Mouse (Mus musculus) large intestine, adult 2 months (tissue): Measurements from ENCODE around the gene Zfp799. TPM values are rescaled to one million over a fixed set of nuclear protein-coding genes. Genes with fewer than 3 reads are reported as not detected.
"Not testable (repeated sequence)": the region's sequence is repeated elsewhere in the genome, so short reads cannot be mapped to it uniquely, and the experiment has no call there.

Experiments used
- DNase-seq: peaks from one replicate; pipeline ENCODE4 v3.0.0-alpha.2; 2012; ENCODE audit warnings: low read depth, low spot score
- WGBS: fragments of 180-500 bp; shearing (Covaris S2); methylation state at CpG from one replicate; pipeline ENCODE4 v1.1.7; 2018; 5-methylcytosine and 5-hydroxymethylcytosine counted together
- polyA plus RNA-seq: library from polyadenylated mRNA; depleted of rRNA; stranded (reverse); fragments of >200 nt; gene quantifications from 2 replicates; pipeline ENCODE4 v1.2.3, GENCODE M21; 2012; rRNA removed

Gene Zfp799
- 2.2 and 5.2 TPM in 2 replicates for polyA plus RNA-seq

DNA sequence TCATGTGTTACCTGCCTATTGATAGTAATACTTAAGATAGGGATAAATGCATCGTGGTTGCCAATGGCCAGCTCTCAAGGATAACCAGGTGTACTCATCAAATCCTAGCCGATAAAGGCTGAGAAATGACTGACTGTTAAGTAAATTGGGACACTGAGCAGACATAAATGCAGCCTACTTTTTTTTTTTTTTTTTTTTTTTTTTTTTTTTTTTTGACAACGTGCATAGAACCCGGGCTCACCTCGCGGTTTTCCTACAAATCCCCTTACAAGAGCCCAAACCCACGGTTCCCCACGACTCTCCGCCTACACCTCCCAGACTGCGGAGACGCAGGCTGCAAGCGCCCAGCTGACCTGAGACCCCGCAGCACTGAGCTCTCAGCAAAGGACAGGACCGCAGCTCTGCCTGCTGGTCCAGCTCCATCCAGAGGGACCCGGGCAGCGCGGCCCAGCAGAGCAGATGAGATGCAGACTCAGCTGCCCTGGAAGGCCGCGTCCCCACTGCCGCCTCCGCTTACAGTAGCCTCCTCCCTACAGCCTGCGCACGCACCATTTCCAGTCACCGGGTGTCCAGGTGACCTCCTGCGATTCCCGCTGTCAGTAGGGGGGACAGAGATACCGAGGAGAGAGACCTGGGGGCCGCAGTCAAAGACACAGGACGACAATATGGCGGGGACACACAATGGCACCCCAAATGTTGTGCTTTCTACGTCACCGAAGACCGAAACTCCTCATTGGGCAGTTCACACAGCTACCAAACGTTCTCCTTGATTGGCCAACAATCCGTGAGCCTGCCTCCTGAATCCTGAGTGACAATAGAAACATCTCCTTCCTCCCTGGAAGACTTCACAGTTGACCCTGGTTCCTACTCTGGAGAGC is at the start of gene Zfp799:
Gene Zfp799 (minus strand): TSS at position 722 of the 878 bp plus-strand sequence.
- peak; percentile 79 for DNase-seq
- 2% methylated on average over 35 of the region's 35 CpGs for WGBS

DNA sequence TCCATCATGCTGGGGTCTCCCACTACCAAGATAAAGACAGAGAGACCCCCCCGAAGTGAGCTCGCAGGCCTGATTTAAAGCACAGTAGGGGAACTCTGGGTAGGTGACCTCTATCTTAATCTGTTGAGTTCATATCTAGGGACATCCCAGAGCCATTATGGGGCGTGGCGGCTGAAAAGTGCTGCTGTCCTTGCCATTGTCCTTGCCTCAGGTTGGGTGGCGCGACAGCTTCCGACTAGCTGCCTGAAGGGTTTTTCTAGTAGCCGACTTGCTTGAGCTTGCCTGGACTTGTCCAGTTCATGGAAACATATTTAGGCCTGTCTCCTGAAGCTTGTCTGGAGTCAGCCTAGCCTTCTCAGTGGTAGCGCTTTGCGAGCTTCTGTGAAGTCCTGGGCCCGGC is 48.7 kb upstream of the Zfp799 start:
- DNase-seq = no peak
- WGBS = 42% methylated on average over 11 of the region's 11 CpGs

DNA sequence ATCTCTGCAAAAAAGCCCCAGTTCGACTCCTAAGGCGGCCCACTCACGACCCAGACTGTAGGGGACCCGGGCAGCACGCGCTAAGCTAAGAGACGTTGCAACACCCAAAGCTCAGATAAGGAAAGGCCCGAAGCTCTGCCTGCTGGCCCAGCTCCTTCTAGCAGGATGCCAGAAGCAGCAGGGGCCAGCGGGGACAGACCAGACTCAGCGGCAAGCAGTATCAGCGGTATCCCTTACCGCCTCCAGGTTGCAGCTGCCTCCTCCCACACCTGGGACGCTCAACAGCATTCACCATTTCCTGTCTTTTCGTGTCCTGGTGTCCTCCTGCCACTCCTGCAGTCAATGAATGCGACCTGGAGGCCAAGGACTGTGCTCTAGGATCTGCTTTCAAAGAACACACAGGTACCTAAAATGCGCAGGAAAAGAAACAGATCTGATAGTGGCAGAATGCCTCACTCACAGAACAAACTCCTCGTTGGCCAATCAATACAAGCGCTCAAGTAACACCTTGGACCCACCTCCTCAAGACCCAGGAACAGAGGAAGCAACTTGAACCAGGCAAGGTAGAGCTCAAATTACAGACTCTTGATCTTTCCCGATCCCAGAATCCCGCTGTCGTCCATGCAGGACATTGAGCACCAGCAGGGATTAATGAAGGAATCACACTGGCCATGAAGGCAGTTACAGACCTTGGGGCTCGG is 47.6 kb upstream of the Zfp799 start:
- no peak for DNase-seq
- WGBS = 4% methylated on average over 22 of the region's 22 CpGs

DNA sequence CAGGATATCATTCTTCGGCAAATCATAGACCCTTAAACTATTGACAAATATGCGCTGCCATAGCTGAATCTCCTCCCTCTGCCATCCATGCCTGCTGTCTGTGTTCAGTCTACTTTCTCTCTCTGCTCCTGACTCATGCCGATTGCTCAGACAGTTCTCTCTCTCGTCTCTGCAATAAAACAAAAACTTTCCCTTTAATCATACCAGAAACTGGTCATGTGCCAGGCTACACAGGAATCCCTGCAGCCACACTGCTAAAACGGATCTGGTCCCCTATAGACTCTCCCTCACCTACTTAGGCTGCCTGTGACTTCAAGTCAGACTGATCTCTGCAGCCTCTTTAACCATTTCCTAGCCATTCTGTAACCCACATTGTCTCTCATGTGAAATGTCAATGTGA is 42.6 kb upstream of the Zfp799 start:
- no peak for DNase-seq
- 35% methylated on average over 5 of the region's 5 CpGs for whole genome bisulfite sequencing

DNA sequence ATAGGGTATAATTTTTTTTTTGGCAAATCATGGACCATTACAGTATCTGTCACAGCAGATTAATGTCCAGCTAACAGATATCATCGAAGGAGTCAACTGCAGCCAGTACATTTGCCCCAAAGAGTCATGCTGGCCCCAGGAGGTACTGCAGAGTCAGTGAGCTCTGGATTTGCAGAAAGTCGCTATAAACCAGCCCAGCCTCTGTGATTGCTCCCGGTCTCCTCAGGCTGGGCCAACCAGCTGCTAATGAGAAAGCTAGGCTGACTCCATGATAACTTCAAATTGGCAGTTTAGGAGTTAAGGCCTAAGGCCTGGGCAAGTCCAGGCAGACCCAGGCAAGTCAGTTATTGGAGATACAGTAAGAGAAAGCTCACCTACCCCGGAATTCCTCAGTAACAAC is 42.0 kb upstream of the Zfp799 start:
- no peak for DNase-seq
- 81% methylated on average over 4 of the region's 4 CpGs for WGBS

DNA sequence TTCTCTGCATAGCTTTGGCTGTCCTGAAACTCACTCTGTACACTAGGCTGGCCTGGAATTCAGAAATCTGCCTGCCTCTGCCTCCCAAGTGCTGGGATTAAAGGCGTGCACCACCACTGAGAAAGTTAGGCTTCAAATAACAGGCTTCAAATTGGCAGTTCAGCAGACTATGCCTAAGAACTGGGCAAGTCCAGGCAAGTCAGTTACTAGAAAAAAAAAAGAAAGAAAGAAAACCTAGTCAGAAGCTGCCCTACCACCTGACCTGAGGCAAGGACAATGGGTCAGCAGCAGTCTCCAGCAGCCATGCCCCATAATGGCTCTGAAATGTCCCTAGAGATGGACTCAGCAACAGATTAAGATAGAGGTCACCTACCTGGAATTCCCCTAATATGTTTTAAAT is 41.4 kb upstream of the Zfp799 start:
- WGBS = 96% methylated on average over 1 of the region's 1 CpGs
- DNase-seq = no peak

DNA sequence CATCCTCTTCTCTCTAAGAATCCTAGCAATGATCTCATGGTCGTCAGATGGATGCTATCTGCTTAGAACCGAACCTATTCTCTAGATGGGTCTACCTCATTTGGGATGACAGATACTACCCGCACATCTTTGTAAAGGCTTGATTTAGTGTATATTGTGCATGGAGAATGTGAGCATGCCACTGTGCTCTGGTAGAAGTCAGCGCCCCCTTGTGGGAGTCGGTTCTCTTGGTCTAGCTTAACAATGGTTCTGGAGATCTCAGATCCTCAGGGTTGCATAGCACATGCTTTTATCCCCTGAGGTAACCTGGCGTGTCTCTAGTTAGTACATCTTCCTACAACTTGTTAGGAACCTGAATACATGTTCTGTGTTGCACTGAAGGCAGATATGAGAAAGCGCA is 37.2 kb upstream of the Zfp799 start:
- not testable (repeated sequence) for DNase-seq
- WGBS = 66% methylated on average over 5 of the region's 7 CpGs

DNA sequence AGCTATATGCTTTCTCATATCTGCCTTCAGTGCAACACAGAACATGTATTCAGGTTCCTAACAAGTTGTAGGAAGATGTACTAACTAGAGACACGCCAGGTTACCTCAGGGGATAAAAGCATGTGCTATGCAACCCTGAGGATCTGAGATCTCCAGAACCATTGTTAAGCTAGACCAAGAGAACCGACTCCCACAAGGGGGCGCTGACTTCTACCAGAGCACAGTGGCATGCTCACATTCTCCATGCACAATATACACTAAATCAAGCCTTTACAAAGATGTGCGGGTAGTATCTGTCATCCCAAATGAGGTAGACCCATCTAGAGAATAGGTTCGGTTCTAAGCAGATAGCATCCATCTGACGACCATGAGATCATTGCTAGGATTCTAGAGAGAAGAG is 26.7 kb upstream of the Zfp799 start:
- 47% methylated on average over 4 of the region's 6 CpGs for WGBS
- DNase-seq = not testable (repeated sequence)

DNA sequence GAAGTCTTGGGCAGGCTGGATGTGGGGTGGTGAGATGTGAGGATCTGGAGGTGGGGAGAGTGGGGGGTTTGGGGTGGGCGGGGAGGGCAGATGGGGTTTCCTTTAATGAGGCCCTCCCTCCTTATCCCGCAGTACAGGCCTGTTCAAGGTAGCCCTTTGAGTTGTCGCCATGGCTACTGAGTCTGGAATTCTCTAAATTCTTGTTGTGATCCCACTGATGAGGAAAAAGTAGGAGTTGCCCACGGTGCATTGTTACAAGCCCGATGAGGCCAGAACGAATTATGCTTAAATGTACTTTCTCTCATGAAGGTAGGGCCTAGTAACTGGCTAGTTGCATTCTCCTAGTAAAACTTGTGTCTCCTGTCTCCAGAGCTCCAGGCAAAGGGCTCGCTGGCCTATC is 21.5 kb upstream of the Zfp799 start:
- no peak for DNase-seq
- WGBS = 71% methylated on average over 7 of the region's 7 CpGs

DNA sequence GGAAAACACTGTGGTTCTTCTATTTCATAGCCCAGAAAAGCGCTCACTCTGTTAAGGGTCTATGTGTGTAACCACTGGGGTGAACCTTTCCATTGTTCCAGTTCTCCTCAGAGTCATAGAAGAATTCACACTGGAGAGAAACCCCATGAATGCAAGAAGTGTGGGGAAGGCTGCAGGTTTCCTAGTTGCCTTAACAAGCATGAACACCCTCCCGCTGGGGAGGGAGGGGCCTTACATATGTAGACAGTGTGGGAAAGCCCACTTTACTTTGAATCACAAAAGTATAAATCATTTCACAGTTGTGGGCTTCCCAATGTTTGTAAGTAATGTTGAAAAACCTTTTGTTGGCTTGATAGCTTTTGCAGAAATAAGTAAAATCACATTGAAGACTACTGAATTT is 11.3 kb upstream of the Zfp799 start:
- 93% methylated on average over 2 of the region's 2 CpGs for WGBS
- DNase-seq = no peak

DNA sequence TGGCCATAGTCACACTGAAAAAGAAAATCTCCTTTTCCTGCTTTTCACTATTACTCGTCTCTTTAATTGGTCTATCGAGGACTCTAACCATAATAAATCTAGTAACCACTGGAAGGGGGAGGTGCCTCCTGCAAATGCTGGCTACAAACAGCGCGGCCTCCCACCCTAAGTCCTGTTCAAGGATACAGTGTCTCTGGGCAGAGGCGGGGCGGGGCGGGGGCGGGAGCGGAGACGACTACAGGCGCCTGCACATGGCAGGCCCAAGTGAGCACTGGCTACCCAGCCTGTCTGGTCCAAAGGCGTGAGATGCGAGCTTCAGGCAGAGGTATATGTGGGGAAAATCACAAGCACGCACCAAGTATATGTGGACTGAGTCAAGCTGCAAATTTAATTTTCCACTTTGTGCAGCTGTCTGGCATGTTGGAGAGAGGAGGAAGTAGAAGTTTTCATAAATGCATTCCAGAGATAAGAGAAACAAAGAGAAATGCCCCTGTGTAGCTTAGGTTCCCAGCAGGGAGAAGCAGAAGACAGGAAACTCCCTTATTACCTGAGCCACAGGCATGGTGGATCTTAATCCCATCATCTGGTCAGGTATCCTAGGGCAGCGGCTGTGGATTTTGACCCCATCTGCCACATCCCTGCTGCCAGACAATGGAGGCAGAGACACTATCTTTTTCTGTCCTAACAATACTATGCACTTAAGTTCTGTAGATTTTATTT is 9.2 kb upstream of the Zfp799 start:
- WGBS = 13% methylated on average over 15 of the region's 15 CpGs
- DNase-seq = no peak

DNA sequence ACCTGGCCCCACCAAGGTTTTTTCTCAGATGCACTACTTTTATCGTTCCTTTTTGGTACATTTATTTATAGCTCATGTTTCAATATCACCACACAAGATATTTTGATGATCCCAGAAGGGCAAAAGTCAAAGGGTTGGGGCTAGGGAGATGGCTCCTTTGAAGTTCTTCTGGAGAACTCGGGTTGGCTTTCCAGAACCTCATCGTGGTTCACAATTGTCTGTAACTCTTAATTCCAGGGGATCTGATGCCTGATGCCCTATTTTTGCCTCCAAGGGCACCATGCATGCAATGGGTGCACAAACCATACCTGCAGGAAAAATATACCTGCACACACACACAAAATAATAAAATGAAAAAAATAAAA is 339 bp upstream of the Zfp799 start:
- DNase-seq = no peak
- WGBS = 28% methylated on average over 3 of the region's 3 CpGs

DNA sequence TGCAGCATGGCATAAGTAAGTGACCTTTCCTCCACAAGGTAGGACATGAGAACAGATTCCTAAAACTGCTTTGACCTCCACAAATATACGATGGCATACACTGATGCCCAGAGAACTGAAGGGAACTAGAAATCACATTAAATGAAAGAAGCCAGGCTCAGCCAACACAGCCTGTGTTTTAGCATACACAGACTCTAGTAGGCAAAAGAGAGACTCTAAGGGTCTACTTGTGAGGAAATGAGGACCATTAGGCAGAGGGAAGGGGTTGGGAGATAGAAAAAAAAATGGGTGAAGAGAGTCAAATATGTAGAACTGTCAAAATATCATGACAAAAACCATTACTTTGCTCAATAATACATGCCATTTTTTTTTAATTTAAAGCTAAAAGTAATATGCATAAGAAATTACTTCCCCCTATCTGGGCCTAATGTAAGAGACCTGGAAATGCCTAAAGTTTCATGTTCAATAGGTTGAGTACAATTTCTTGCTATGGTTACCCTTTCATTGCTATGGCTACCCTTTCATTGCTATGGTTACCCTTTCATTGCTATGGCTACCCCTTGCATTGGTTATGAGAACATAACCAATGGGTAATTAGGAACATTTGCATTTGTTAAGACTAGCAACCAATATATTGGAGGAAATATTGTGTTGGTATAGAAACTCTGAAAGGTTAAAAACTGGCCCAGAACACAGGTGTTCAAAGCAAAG is 13.8 kb downstream of the Zfp799 start:
- WGBS = 84% methylated on average over 1 of the region's 1 CpGs

DNA sequence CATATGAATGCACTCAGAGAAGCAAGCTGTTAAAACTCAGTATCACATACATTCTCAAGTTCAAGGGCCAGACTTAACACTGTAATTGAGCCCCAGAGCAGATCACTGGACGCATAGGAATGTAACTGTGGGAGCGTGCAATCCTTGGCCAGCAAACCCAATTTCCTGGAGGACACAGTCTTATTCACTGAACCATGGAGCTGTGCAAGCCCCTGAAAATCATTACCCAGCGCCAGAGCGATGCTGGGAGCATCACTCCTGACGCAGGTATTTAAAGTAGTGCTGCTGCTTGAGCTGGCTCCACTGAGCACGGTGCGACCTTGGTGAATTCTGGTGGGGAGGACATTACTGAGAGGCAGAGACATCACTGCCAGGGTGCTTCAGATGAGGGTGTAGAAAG is 15.9 kb downstream of the Zfp799 start:
- DNase-seq = no peak
- WGBS = 86% methylated on average over 7 of the region's 7 CpGs

More for the DNA sequence above, 13.8 kb downstream of the Zfp799 start:
- DNase-seq = no peak

DNA sequence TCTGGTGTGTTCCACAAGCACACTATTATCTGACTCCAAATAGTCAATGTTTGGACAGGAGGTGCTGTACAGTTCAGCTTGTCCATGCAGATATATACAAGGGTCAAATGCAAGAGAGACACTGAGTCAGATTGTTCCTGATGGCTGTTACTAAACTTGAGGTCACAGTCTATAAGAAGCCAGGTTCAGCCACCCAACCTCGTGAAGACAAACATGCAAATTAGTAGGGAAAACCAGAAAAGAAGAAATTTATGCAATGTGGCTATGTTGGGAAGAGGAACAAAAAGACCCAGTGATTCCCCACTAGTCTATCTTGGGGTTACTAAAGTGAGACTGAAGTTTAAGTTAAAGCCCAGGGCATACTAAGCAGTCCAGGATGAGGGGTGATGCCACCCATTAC is 19.4 kb downstream of the Zfp799 start:
- WGBS = 34% methylated on average over 1 of the region's 1 CpGs
- no peak for DNase-seq

DNA sequence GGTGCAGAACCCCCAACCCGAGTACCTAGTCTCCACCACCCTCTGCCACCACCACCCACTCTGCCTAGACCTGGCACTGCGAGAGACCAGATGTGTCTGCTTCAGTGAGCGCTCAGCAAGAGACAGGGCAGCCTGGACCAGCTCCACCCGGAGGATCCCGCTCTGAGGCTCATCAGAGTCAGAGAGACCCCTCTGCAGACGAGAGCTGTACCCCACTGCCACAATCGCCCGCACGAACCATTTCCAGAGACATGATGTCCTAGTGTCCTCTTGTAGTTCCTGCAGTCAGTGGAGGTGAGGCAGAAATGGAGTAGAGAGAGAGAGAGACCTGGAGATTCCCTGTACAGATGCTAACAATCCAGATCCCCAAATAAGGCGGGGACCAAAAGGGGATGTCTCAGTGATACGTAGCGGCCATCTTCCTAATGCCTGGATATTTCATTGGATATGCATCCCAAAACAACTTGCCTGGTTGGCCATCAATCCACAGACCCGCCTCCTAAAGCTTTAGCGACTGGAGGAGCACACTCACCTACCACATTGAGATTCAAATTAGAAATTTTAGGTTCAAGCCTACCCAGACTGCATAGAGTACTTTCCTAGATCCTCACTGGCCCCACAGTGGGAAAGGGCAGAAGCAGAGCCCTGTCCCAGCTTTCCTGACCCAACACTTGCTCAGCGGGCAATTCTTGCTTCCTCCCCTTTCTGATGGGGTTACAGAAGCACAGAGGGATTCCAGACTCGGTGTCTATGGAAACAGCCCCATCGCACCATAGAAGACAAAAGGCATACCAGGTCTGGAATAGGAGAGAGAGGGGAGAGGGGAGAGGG is 20.3 kb downstream of the Zfp799 start, which contains the start of gene Zfp811:
Gene Zfp811 (minus strand): TSS at position 388 of the 831 bp plus-strand sequence.
- DNase-seq = no peak
- 4% methylated on average over 17 of the region's 17 CpGs for WGBS

DNA sequence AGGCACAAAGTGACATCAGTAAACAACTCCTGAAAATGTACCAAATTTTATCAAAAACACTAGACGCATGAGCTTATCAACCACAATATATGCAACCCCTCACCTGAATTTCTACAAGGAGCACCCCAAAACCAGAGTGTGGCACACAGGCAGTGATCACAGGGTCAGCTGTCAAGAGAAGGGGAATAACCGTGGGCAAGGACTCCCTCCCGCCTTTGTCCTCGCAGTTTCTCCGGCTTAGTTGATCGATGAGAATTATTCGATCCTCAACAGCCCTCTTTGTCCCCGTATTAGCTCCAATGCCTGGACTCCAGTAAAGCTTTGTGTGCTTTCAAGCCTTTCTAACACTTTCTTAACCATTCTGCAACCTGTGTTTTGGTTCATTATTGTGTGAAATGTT is 21.1 kb downstream of the Zfp799 start:
- 15% methylated on average over 8 of the region's 8 CpGs for WGBS
- no peak for DNase-seq

DNA sequence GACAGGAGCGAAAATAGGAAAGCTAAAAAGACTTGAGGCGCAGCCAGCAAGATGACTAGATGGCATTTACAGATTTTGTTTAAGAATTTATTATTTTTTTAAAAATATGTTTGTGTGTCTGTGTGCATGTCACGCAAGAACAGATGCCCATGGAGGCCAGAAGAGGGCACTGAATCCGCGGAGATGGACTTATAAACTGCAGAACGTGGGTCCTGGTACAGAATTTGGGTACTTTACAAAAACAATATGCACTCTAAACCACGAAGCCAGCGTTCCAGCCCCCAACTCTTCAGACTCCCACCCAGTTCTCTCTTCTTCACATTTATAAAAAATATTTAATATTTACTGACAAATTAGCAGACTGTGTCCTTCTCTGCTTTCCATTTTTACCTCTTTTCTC is 40.8 kb downstream of the Zfp799 start:
- no peak for DNase-seq
- 84% methylated on average over 8 of the region's 8 CpGs for WGBS

DNA sequence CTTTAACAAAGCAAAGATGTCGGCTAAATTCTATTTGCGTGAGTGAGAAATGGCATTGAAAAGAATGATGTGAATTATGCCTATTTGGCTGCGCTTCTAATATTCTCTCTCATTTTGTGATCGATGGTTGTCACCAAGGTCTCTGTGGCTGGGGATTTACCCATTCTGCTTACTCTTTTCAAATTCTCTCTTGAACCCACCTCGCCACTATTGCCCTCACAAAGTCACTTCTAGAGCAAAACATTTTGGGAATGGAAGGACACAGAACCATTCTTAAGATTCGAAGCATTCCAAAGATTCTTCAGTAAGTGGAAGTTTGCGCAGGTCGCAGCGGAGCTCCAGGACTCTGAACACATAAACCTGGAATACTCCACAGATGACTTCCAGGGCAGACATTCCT is 41.5 kb downstream of the Zfp799 start:
- no peak for DNase-seq
- WGBS = 7% methylated on average over 9 of the region's 9 CpGs
